Mouse (Mus musculus) stomach, postnatal 0 days (tissue): ENCODE results near the gene Rbms3. TPM values are rescaled to one million over a fixed set of nuclear protein-coding genes. Genes with fewer than 3 reads are reported as not detected.

Source experiments
- ATAC-seq: fragments of 200-750 bp; cut with Nextera tagmentation; 2 replicates; pipeline ENCODE4 v1.8.0; 2017; ENCODE audit not compliant: low FRiP score, low TSS enrichment
- DNase-seq: peaks from one replicate; pipeline ENCODE4 v3.0.0-alpha.2; 2016; ENCODE audit warnings: low spot score
- H3K27ac ChIP-seq: fragments of 300-500 bp; sonication (generic); replicated peaks from 2 replicates; pipeline ENCODE4 v1.5.1; 2014; ENCODE audit warnings: mild to moderate bottlenecking, control low read depth
- H3K27me3 ChIP-seq: fragments of 300-500 bp; sonication (generic); 2 replicates; pipeline ENCODE4 v1.6.1; 2014; ENCODE audit warnings: low read length; ENCODE audit not compliant: control insufficient read depth, insufficient read depth
- H3K36me3 ChIP-seq: fragments of 300-500 bp; sonication (generic); 2 replicates; pipeline ENCODE4 v1.6.1; 2014; ENCODE audit warnings: low read length, mixed read lengths; ENCODE audit not compliant: control insufficient read depth, insufficient read depth
- H3K4me1 ChIP-seq: fragments of 300-500 bp; sonication (generic); replicated peaks from 2 replicates; pipeline ENCODE4 v1.6.1; 2014; ENCODE audit warnings: antibody characterized with exemption; ENCODE audit not compliant: control insufficient read depth, insufficient read depth
- H3K4me2 ChIP-seq: fragments of 300-500 bp; sonication (generic); replicated peaks from 2 replicates; pipeline ENCODE4 v1.6.1; 2014; ENCODE audit warnings: low read depth, mild to moderate bottlenecking, control low read depth, moderate library complexity
- H3K4me3 ChIP-seq: fragments of 300-500 bp; sonication (generic); 2 replicates; pipeline ENCODE4 v1.5.1; 2014; ENCODE audit warnings: low read depth, low read length, control low read depth
- H3K9ac ChIP-seq: fragments of 300-500 bp; sonication (generic); 2 replicates; pipeline ENCODE4 v1.6.1; 2014; ENCODE audit warnings: mild to moderate bottlenecking, low read length, control low read depth, mixed read lengths
- H3K9me3 ChIP-seq: fragments of 300-500 bp; sonication (generic); 2 replicates; pipeline ENCODE4 v1.6.1; 2016; ENCODE audit warnings: low read length; ENCODE audit not compliant: control insufficient read depth
- CTCF ChIP-seq: IDR thresholded peaks from 2 replicates; pipeline ENCODE4 v1.5.1; 2016; ENCODE audit warnings: antibody characterized with exemption, low read depth, mild to moderate bottlenecking, moderate library complexity
- EP300 ChIP-seq: optimal IDR thresholded peaks from 2 replicates; pipeline ENCODE3; 2016; ENCODE audit warnings: antibody characterized with exemption
- WGBS: fragments of 180-500 bp; shearing (Covaris S2); extraction: QIAGEN DNeasy Blood & Tissue Kit; methylation state at CpG from one replicate; pipeline ENCODE4 v1.1.7; 2014; 5-methylcytosine and 5-hydroxymethylcytosine counted together
- polyA plus RNA-seq: library from polyadenylated mRNA; unstranded; fragments of >200 nt; fragmentation: Nextera tagmentation; extraction: Ambion mirVana; gene quantifications from 2 replicates; pipeline ENCODE4 v1.2.1, GENCODE M21; 2015

The Rbms3 gene
- polyA plus RNA-seq, 1 experiment from 2014 or later, result 20.9 TPM

DNA sequence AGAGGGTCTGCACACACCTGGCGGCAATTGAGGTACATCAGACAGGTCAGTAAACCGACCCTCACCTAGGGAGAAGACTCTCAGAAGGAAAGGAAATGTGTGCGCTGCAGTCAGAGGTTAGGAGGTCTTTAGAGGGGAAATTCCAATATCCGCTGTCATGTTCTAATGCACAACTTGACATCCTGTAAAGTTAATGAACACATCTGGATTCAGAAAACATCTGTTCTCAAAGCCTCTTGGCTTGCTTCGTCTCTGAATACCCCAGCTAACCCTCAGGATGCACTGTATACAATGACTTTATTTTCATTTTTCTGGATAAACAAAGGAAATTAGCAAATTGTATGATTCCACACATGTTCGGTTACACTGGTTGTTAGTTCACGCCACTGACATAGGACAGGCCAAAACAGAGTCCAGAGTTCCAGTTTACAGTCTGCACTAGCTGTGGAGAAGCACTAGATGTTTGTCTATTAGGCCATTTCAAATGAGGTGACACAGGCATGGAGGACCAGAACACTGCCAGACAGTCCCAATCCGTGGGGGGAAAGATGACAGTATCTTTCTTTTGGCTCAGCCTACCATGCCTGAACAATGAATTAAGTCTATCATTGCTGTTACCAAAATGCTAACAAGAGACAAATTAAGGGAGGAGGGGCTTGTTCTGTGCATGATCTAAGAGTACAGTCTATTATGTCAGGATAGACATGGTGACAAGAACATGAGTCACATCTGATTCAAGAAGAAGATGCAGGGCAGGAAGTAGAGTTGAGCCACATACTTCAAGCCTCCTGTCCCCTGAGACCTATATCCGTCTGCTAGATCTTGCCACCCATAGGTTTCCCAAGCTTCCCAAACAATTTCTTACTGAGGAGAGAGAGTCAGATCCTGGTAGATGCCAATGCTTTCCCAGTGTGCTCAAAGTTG, 538.2 kb downstream of the Rbms3 start:
- DNase-seq (no peak), ATAC-seq (no peak)
- H3K9ac ChIP-seq, result no peak overlapping the region
- no peak overlapping the region for H3K4me3 ChIP-seq
- TF ChIP-seq CTCF, result no peak
- TF ChIP-seq EP300, result no peak
- no peaks in the 10 kb centered on the region for H3K9me3 ChIP-seq
- 55% methylated on average over 9 of the region's 9 CpGs for WGBS
- no peak overlapping the region for H3K4me2 ChIP-seq
- no peaks in the 10 kb centered on the region for H3K36me3 ChIP-seq
- no peaks in the 10 kb centered on the region for H3K4me1 ChIP-seq
- no peak overlapping the region for H3K27ac ChIP-seq
- H3K27me3 ChIP-seq, result no peaks in the 10 kb centered on the region

DNA sequence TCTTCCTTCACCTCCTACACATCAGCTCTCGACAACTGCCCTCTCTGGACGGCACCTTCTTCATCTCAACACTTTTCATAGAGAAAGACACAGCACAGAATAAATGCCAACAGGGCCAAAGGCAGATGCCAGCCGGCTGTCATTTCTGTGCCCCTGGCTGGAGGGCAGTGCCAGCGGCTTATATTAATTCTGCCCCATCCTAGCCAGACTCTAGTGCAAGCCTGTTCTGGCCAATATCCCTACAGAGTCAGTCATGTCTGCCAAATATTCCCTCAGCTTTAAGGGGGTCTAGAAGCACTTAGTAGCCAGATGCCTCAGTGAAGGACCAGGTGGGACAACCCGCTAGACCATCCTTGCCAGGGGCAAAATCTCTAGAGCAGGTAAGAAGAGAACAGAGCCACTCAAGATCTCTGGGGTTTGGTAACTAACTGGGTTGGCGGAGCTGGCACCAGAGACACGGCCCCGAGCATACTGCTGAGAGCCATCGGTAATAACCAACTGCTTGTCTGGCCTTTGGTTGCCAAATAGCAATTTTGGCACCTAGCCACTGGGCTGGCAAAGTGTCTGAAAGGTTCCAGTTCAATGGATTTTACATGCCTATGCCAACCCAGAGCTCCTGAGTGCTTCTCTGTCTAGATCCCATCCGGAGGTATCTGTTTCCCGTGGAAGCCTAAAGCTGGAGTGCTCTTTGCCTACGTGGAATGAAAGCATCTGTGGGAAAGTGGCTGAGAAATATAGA, 540.1 kb downstream of the Rbms3 start:
- no peak overlapping the region for H3K4me2 ChIP-seq
- TF ChIP-seq CTCF, result no peak
- TF ChIP-seq EP300, result no peak
- DNase-seq (no peak), ATAC-seq (no peak)
- no peaks in the 10 kb centered on the region for H3K9me3 ChIP-seq
- H3K9ac ChIP-seq, result no peak overlapping the region
- no peaks in the 10 kb centered on the region for H3K4me1 ChIP-seq
- H3K27ac ChIP-seq, result no peak overlapping the region
- no peaks in the 10 kb centered on the region for H3K27me3 ChIP-seq
- H3K4me3 ChIP-seq, result no peak overlapping the region
- 92% methylated on average over 12 of the region's 12 CpGs for WGBS
- no peaks in the 10 kb centered on the region for H3K36me3 ChIP-seq

DNA sequence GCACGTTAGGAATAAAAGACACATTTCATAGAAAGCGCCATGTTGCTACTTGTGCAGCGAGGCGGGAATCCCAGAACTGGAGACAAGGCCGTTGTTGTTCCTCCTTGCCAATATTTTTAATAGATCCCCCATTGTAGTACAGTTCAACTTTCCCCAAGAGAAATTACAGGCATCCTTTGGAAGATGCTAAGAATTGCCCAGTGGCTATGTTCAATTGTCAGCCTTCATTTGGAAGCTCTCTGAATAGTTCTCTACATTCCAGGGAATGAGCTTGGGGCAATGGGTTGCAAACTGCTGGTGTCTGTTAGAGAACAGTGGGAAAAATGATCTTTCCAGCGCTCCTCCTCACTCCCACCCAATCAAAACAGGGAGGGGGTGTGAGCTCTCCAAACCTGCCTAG, 541.4 kb downstream of the Rbms3 start:
- Histone ChIP-seq H3K27me3 (no peaks in the 10 kb centered on the region), H3K4me3 (no peak overlapping the region), H3K4me1 (no peaks in the 10 kb centered on the region), H3K36me3 (no peaks in the 10 kb centered on the region), H3K4me2 (no peak overlapping the region), H3K27ac (no peak overlapping the region), H3K9me3 (no peaks in the 10 kb centered on the region), H3K9ac (no peak overlapping the region)
- ATAC-seq (no peak), DNase-seq (no peak)
- TF ChIP-seq CTCF (no peak), EP300 (no peak)
- 88% methylated on average over 6 of the region's 6 CpGs for WGBS

DNA sequence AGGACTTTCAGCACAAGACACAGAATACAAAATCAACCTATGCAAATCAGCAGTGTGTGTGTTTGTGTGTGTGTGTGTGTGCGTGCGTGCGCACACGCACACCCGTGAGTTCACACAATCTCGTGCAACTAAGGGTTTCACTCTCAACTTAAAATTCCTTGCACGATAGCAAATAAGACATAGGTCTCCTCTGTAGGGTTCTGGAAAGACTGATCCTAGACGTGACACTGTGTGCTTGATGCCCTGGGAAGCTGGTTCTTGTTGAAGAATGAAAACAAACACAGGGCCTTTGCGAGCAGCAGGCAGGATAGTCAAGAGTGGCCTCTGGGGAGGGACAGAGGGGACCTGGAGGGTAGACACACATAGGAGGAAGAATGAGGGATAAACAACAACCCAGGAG, 544.0 kb downstream of the Rbms3 start:
- Histone ChIP-seq H3K27ac (no peak overlapping the region), H3K4me2 (no peak overlapping the region), H3K27me3 (no peaks in the 10 kb centered on the region), H3K9ac (no peak overlapping the region), H3K36me3 (no peaks in the 10 kb centered on the region), H3K4me3 (no peak overlapping the region), H3K9me3 (no peaks in the 10 kb centered on the region), H3K4me1 (no peaks in the 10 kb centered on the region)
- no peak for TF ChIP-seq CTCF
- TF ChIP-seq EP300, result no peak
- no peak for DNase-seq
- ATAC-seq, result no peak
- 90% methylated on average over 9 of the region's 9 CpGs for WGBS

DNA sequence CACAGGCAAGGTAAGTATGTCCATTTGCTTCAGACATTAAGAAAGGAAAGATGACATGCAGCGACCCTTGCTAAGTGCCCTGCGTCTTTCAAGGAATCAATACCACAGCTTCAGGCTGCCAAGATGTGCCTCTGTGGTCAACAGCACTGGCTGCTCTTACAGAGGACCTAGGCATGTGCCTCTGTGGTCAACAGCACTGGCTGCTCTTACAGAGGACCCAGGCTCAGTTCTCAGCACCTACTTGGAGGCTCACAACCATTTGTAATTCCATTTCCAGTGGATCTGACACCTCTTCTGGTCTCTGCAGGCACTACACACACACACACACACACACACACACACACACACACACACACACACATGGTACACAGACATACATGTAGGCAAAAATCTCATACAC, 545.2 kb downstream of the Rbms3 start:
- no peak overlapping the region for H3K9ac ChIP-seq
- no peak overlapping the region for H3K27ac ChIP-seq
- H3K36me3 ChIP-seq, result no peaks in the 10 kb centered on the region
- H3K4me1 ChIP-seq, result no peaks in the 10 kb centered on the region
- ATAC-seq, result no peak
- no peaks in the 10 kb centered on the region for H3K9me3 ChIP-seq
- H3K4me2 ChIP-seq, result no peak overlapping the region
- TF ChIP-seq CTCF (no peak), EP300 (no peak)
- H3K4me3 ChIP-seq, result no peak overlapping the region
- no peaks in the 10 kb centered on the region for H3K27me3 ChIP-seq
- WGBS, result 95% methylated on average over 2 of the region's 2 CpGs
- DNase-seq, result no peak

DNA sequence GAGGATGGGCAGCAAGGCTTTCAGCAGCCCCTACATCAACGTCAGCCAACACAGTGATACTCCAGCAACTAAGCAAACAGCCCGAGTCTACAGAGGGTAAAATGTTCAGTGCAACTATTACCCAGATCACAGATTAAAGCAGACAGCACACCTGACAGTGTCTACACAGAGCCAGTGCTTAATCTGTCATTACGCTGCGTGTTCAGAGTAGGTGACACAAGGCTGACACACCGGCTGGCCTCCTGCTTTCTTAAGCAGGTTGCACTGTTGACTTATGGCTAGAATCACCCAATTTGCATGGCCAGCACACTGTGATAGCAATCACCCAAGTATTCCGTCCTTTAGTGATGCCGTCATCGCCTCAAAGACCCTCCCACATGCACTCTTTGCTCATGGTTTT, 550.2 kb downstream of the Rbms3 start:
- TF ChIP-seq CTCF, result no peak
- TF ChIP-seq EP300, result no peak
- Histone ChIP-seq H3K27ac (no peak overlapping the region), H3K27me3 (no peaks in the 10 kb centered on the region), H3K4me2 (no peak overlapping the region), H3K9me3 (no peaks in the 10 kb centered on the region), H3K9ac (no peak overlapping the region), H3K36me3 (no peaks in the 10 kb centered on the region), H3K4me3 (no peak overlapping the region), H3K4me1 (no peaks in the 10 kb centered on the region)
- no peak for DNase-seq
- ATAC-seq, result no peak
- 54% methylated on average over 8 of the region's 8 CpGs for WGBS
